Mouse (Mus musculus) C2C12 (cell line): ENCODE results near the gene Npr3. TPM values are rescaled to one million over a fixed set of nuclear protein-coding genes. Genes with fewer than 3 reads are reported as not detected.

Source experiments
- H3K27me3 ChIP-seq: one replicate; pipeline ENCODE4 v1.6.1; 2011; ENCODE audit not compliant: control insufficient read depth, insufficient read depth, insufficient read length
- H3K36me3 ChIP-seq: one replicate; pipeline ENCODE4 v1.6.1; 2011; ENCODE audit not compliant: control insufficient read depth, insufficient read depth
- H3K4me3 ChIP-seq: one replicate; pipeline ENCODE4 v1.5.1; 2011; ENCODE audit warnings: mild to moderate bottlenecking, control low read depth; ENCODE audit not compliant: poor library complexity, insufficient read depth, severe bottlenecking
- H3K79me2 ChIP-seq: one replicate; pipeline ENCODE4 v1.6.1; 2011; ENCODE audit not compliant: control insufficient read depth, insufficient read depth
- H3K79me3 ChIP-seq: one replicate; pipeline ENCODE4 v1.6.1; 2011; ENCODE audit warnings: low read depth, control low read depth
- H3ac ChIP-seq: one replicate; pipeline ENCODE3; 2011; ENCODE audit warnings: low read depth; ENCODE audit not compliant: control insufficient read depth, insufficient read length
- CEBPB ChIP-seq: IDR thresholded peaks from one replicate; pipeline ENCODE4 v1.6.1; 2011; ENCODE audit warnings: low read depth, mild to moderate bottlenecking, control low read depth, moderate library complexity
- CTCF ChIP-seq: IDR thresholded peaks from one replicate; pipeline ENCODE4 v1.5.1; 2011; ENCODE audit not compliant: control insufficient read depth, insufficient read depth, insufficient read length
- FOSL1 ChIP-seq: IDR thresholded peaks from one replicate; pipeline ENCODE4 v1.8.0; 2011; ENCODE audit warnings: mild to moderate bottlenecking, low read length; ENCODE audit not compliant: poor library complexity, insufficient read depth, severe bottlenecking
- MAX ChIP-seq: IDR thresholded peaks from one replicate; pipeline ENCODE4 v1.6.1; 2011; ENCODE audit warnings: mild to moderate bottlenecking, control low read depth
- MYOD1 ChIP-seq: IDR thresholded peaks from one replicate; pipeline ENCODE4 v1.6.1; 2011; ENCODE audit warnings: low read depth; ENCODE audit not compliant: control insufficient read depth, insufficient read length
- MYOG ChIP-seq: IDR thresholded peaks from one replicate; pipeline ENCODE4 v1.6.1; 2011; ENCODE audit not compliant: control insufficient read depth, insufficient read length; ENCODE audit errors: extremely low read depth
- USF1 ChIP-seq: IDR thresholded peaks from one replicate; pipeline ENCODE4 v1.6.1; 2011; ENCODE audit warnings: low read depth, mild to moderate bottlenecking, control low read depth, moderate library complexity
- polyA plus RNA-seq: library from polyadenylated mRNA; unstranded; fragments of >200 nt; fragmentation: generic; extraction: Trizol; gene quantifications from one replicate; pipeline ENCODE4 v1.2.1, GENCODE M21; 2012; ENCODE audit warnings: missing spikeins

The Npr3 gene
- polyA plus RNA-seq, 1 experiment = 1.4 TPM

DNA sequence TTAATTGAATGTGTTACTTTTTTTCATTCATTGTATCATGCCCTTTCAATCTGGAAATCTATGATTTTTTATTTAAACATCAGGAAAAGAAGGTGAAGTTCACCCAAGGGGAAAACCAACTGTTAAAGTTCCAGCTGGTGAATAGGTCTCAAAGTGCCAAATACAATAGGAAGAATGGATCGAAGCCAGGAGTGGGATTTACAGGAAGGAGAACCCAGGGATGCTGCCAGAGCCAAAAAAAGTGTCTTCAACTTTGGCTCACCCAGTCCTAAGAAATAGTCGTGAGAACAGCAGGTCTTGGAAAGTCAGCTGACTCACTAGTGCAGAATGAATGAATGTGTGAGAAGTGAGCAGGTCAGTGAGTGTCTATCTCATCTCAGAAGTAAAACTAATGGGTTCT lies 29.8 kb downstream of the Npr3 start:
- Histone ChIP-seq H3K79me2 (no peaks in the 10 kb centered on the region), H3ac (no peak overlapping the region), H3K27me3 (no peaks in the 10 kb centered on the region), H3K79me3 (no peaks in the 10 kb centered on the region), H3K36me3 (no peaks in the 10 kb centered on the region), H3K4me3 (no peak overlapping the region)
- TF ChIP-seq USF1 (no peak), CTCF (no peak), MYOD1 (no peak), FOSL1 (no peak), CEBPB (no peak), MYOG (no peak), MAX (no peak)

DNA sequence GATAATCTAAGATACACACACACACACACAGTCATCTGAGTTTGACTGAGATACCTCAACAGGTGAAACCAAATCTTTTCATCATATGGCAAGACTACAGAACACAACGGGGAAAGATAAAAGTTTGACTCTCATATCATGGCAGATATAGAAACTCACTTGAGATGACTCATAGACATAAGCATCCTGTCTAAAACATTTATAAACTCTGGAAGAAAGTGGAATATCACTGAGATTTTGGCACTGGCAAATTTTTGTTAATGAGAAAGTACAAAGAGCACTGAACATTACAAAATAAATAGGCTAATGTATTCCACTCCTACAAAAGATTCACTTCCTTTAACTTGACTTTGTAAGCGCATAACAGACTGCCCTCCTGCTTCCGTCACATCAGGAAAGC lies 40.2 kb downstream of the Npr3 start:
- Histone ChIP-seq H3K27me3 (no peaks in the 10 kb centered on the region), H3K79me2 (no peaks in the 10 kb centered on the region), H3K4me3 (no peak overlapping the region), H3K36me3 (no peaks in the 10 kb centered on the region), H3K79me3 (no peaks in the 10 kb centered on the region), H3ac (no peak overlapping the region)
- TF ChIP-seq CTCF (no peak), MYOD1 (no peak), CEBPB (no peak), MAX (no peak)

DNA sequence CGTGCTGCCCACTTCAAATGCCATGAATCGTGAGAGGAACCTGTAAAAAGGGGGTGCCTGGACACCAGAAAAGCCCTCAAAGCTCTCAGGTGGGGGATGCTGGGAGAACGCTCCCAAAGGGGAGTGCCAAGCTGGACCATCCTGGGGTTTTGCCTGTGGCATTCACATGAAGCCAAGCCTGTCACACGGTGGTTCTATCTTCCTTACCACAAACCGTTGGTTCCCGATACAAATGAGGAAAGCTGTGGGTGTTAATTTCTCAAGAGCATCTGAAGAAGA lies 43.6 kb downstream of the Npr3 start:
- Histone ChIP-seq H3K79me3 (no peaks in the 10 kb centered on the region), H3K4me3 (no peak overlapping the region), H3K36me3 (no peaks in the 10 kb centered on the region), H3K79me2 (no peaks in the 10 kb centered on the region), H3K27me3 (no peaks in the 10 kb centered on the region), H3ac (no peak overlapping the region)
- no peak for TF ChIP-seq USF1
- no peak for TF ChIP-seq MAX
- no peak for TF ChIP-seq FOSL1
- no peak for TF ChIP-seq CEBPB
- no peak for TF ChIP-seq MYOD1
- no peak for TF ChIP-seq MYOG
- no peak for TF ChIP-seq CTCF

DNA sequence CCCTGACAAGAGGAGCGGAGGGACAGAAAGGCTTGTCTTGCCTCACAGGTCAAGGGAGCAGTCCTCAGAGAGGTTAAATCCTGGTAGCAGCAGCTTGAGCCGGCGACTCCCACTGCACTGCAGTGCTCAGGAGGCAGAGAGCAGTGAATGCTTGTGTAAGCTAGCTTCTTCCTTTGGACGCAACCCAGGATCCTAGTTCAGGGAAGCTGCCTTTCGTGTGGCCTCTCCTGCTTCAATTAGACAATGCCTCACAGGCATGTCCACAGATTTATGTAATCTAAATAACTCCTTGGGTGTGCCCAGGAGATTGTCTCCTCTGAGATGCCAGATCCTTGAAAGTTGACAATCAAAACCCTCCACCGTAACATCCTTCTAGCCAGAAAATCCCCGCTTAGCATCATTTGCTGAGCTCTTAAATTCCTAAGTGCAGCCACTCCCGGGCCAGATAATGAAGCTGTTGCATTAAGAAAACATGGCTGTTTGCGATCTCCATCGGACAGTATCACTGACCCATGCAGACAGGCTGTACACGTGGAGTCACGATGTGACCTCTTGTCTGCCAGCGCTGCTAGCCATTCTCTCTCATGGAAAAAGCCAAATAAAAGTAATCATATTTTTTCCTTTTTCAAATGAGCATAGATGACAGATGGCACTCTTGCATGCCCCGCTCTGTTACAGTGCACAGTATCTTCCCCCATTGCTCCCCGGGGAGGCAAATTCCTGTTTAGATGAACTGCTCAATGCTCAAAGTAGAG lies 44.1 kb downstream of the Npr3 start:
- no peaks in the 10 kb centered on the region for H3K79me3 ChIP-seq
- TF ChIP-seq MYOG (no peak), CEBPB (no peak), MAX (no peak), MYOD1 (no peak)
- no peak overlapping the region for H3K4me3 ChIP-seq
- H3K36me3 ChIP-seq = no peaks in the 10 kb centered on the region
- no peaks in the 10 kb centered on the region for H3K27me3 ChIP-seq
- H3K79me2 ChIP-seq = no peaks in the 10 kb centered on the region
- H3ac ChIP-seq = no peak overlapping the region

DNA sequence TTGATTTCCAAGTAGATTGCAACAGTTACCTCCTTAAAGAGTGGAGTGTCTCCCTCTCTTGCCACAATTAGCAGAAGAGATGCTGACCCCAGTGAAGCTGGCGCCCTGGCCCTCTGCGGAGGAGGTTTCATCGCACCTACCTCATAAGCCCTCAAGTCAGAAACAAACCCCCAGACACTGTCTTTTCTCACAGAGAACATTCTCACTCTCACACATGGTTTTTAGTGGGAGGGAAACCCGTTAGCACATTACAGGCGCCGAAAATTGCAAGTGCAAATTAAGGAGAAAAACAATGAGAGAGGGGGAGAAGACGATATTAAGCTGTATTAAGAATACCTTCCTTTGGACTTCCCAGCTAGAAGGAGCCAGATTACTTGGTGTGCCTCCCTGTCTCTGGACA lies 44.8 kb downstream of the Npr3 start:
- Histone ChIP-seq H3K27me3 (no peaks in the 10 kb centered on the region), H3K36me3 (no peaks in the 10 kb centered on the region), H3K79me2 (no peaks in the 10 kb centered on the region), H3ac (no peak overlapping the region), H3K79me3 (no peaks in the 10 kb centered on the region), H3K4me3 (no peak overlapping the region)
- TF ChIP-seq FOSL1 (no peak), CEBPB (no peak), USF1 (no peak), CTCF (no peak), MYOD1 (no peak), MAX (no peak), MYOG (no peak)

DNA sequence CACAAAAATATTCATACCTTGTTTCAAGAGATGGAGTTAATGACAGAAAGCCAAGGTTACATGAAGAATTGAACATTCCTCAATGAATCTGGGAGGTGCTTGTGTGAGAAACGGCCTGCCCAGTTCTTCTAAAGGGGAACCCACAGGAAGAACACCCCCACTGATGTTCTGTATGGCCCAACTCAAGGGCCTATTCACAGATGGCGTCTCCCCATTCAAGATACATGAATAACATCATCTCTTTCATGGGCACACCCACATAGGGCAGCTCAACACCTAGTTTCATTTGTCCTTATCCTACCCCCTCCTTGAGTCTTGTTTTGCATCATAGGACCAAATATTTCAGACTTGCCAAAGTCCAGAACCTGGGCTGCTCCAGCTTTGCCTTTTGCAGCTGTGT lies 46.8 kb downstream of the Npr3 start:
- H3K27me3 ChIP-seq = no peaks in the 10 kb centered on the region
- no peak for TF ChIP-seq MYOG
- TF ChIP-seq USF1 = no peak
- TF ChIP-seq FOSL1 = no peak
- TF ChIP-seq MAX = no peak
- no peak for TF ChIP-seq MYOD1
- no peak for TF ChIP-seq CTCF
- no peak for TF ChIP-seq CEBPB
- no peaks in the 10 kb centered on the region for H3K79me3 ChIP-seq
- no peak overlapping the region for H3ac ChIP-seq
- H3K36me3 ChIP-seq = no peaks in the 10 kb centered on the region
- no peak overlapping the region for H3K4me3 ChIP-seq
- H3K79me2 ChIP-seq = no peaks in the 10 kb centered on the region
